Mouse (Mus musculus) cerebellum, postnatal 25 days (tissue): Measurements from ENCODE around the gene Rab37.

ENCODE experiments used
- DNase-seq, 2 experiments: peaks; one replicate each; pipeline ENCODE4 v3.0.0; 2021; ENCODE audit warnings: mixed read lengths in 2 of 2

Gene Rab37

DNA sequence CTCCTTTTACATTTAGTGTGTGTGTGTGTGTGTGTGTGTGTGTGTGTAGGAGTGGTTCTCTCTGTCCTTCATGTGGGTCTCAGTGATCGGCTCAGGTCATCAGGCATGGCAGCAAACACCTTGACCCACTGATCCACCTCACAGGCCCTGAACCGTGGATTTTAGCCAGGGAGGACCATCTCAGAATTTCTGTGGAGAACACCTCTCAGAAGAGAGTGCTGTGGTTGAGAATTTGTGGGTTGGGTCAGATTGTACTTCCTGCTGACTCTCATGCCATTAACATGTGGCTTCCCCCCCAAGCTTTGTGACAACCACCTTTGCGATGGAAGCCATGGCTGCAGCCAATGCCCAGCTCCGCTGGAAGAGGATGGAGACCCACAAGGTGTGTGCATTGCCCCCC is 109.3 kb downstream of the Rab37 start:
- no peak for DNase-seq

DNA sequence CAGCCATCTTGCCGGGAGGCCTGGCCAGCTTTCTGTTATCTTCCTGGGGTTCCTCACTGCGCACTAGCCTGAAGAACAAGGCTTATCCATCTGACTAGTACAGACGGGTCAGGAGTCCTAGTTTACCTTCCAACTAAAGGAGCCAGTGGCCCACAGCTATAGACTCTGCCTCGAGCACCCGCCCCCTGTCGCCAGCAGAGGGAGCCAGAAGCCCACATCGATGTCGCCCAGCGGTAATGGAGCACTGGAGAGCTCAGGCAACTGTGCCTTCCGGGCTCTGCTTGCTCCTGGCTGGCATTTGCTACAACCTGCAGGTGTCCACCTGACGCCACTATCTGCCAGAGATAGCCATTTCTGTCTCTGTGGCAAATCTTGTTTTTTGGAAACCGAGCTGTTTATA is 111.1 kb downstream of the Rab37 start:
- peak; percentile 96 for DNase-seq

DNA sequence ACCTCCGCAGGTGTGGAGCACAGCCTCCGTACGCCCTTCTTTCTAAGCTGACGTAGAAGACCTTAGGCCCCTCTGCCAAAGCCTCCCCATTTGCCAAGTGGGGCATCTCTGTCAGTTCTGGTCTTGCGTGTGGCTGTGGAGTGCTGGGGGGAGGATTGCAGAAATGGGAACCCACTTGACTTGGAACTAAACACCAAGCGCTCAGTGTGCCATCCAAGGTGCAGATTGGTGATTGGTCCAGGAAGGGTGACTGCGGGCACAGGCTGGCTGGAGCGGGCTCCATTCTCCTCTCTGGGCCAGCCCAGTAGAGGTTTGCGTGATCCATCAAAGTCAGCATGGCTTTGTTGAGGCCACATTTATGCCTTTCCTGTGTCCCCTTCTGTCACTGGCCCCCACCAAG is 111.5 kb downstream of the Rab37 start:
- peak in 1 of 2 experiments; percentile 85 for DNase-seq

DNA sequence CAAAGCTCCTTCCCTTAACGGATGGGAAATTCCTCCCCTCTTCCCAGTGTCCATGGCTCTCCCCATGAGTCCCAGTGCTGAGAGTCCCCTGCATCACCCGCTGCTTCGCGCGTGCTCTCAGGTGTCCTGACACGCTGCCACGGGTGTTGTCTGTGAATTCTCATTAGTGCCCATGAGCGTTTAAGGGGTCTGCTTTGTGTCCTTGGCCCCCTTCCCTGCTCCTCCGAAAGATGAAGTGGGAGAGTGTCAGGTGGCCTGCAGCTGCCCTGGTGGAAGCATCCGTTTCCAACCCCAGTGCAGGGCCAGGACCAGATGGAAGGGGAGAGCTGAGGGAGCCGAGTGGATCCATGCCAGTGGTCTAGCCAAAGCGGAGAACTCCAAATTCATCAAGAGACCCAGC is 116.9 kb downstream of the Rab37 start:
- peak; percentile 73 to 74 for DNase-seq

DNA sequence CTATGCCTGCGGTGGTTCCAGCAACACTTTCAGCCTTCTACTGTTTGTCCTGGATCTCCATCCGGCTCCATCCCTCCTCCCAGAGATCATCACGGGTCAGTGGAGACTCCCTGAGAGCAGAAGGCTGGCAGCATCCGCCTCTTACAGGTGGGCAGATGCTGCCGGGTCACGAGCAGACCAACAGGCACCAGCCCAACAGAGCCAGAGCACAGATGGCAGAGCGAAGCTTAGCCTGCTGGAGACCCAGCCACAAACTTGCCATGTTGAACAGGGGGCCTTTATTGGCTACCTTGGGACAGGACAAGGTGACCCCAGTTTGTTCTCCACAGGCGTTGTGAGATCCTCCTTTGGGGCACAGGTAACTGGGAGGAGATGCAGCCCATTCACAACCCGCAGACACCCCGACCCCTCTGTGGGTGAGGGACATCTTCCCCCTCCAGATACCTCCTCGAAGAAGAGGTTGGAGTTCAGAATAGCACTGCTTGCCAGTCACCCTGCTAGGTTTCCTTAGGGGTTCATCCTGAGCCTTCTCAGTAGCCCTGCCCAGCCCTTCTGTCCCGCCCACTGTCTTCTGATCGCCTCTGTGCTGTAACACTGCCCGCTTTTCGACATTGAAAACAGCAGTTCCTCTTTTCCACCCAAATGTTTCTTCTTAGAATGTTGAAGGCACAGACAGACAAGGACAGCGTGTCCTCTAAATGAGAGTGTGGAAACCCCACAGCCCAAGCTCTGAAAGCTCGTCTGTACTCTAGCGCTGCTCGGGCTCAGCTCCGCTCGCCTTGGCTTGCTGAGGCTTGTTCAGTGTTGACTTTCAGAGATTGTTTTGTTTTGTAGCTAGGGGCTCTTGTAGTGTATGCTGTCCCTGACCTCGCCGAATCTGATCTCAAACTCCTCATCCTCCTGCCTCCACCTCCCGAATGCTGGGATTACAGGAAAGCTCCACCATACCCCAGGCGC is 117.8 kb downstream of the Rab37 start:
- DNase-seq = peak; percentile 69 to 74

DNA sequence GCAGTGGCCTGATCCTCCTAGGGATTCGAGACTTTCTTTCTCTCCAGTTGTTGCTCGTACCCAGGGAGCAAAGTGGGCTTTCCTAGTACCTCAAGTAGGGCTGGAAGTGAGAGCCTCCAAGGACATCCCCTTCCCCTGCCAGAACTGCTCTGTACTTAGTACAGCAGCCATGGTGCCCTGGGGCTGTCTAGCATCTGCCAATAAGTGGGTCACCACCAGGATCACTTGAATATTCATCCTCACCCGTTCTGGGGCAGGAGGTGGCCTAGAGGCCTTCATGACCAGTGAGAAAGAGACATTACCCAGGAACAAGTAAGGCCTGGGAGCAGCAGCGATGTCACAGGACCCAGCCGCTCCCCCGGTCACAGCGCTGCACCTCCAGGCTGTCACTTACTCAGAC is 118.7 kb downstream of the Rab37 start:
- DNase-seq = peak; percentile 41 to 44
